Mouse (Mus musculus) megakaryocyte, embryonic 14.5 days (primary cell): ENCODE results near the gene Stub1. TPM values are rescaled to one million over a fixed set of nuclear protein-coding genes. Genes with fewer than 3 reads are reported as not detected.

Experiments used
- H3K27me3 ChIP-seq: replicated peaks from 2 replicates; pipeline ENCODE3; 2012; ENCODE audit warnings: inconsistent platforms
- H3K36me3 ChIP-seq: replicated peaks from 2 replicates; pipeline ENCODE3; 2012; ENCODE audit warnings: low read length, inconsistent platforms, mixed read lengths
- H3K4me1 ChIP-seq: 2 replicates; pipeline ENCODE4 v1.6.1; 2012; ENCODE audit warnings: inconsistent platforms
- H3K4me3 ChIP-seq: replicated peaks from 2 replicates; pipeline ENCODE3; 2012; ENCODE audit warnings: moderate library complexity, mild to moderate bottlenecking, inconsistent platforms
- H3K9me3 ChIP-seq: 2 replicates; pipeline ENCODE4 v1.6.1; 2012; ENCODE audit warnings: inconsistent platforms
- FLI1 ChIP-seq: IDR thresholded peaks from 2 replicates; pipeline ENCODE4 v1.6.1; 2012; ENCODE audit warnings: low read length, inconsistent platforms, mixed read lengths
- GATA1 ChIP-seq: IDR thresholded peaks from 3 replicates; pipeline ENCODE4 v1.6.1; 2012; ENCODE audit warnings: mixed read lengths, low read length, inconsistent platforms, borderline replicate concordance
- polyA plus RNA-seq: library from polyadenylated mRNA; stranded (reverse); fragments of >175 nt; gene quantifications from 2 replicates; pipeline ENCODE4 v1.2.3, GENCODE M21; 2012; ENCODE audit warnings: low replicate concordance; ENCODE audit not compliant: insufficient read depth

Stub1 gene
- polyA plus RNA-seq, 1 experiment: 115 TPM

- H3K4me1 ChIP-seq: peaks cover 32% of the 10 kb centered on the region
- H3K27me3 ChIP-seq: no peaks in the 10 kb centered on the region
- H3K4me3 ChIP-seq: no peak overlapping the region
- no peak for TF ChIP-seq FLI1
- no peak for TF ChIP-seq GATA1
- peaks cover 77% of the 10 kb centered on the region for H3K36me3 ChIP-seq
- no peaks in the 10 kb centered on the region for H3K9me3 ChIP-seq
Observed at GRCm38 (mm10) chr17:25781339-25781738, 51.9 kb downstream of the Stub1 start.

Other genes with a start within 250 kb of the Stub1 start
- gene Gng13, start 116.2 kb downstream of the Stub1 start, polyA plus RNA-seq: not detected in 2 replicates
- gene Chtf18, start 106.0 kb downstream of the Stub1 start, polyA plus RNA-seq: 4.6 and 30.7 TPM in 2 replicates
- 27.9 and 63.5 TPM in 2 replicates for gene Rpusd1, start 105.7 kb downstream of the Stub1 start, polyA plus RNA-seq
- 1.1 TPM in 1 of 2 replicates, not detected in the other for gene Mslnl, start 97.4 kb downstream of the Stub1 start, polyA plus RNA-seq
- not detected in 2 replicates for gene Msln, start 79.0 kb downstream of the Stub1 start, polyA plus RNA-seq
- 5.5 and 12.7 TPM in 2 replicates for gene Narfl, start 59.6 kb downstream of the Stub1 start, polyA plus RNA-seq
- 14.8 and 29.7 TPM in 2 replicates for gene Haghl, start 47.7 kb downstream of the Stub1 start, polyA plus RNA-seq
- gene Ccdc78, start 46.8 kb downstream of the Stub1 start, polyA plus RNA-seq: not detected in 2 replicates
- gene Fam173a, start 40.5 kb downstream of the Stub1 start, polyA plus RNA-seq: 17.4 and 23.4 TPM in 2 replicates
- not detected in 2 replicates for gene AC134908.4, start 37.7 kb downstream of the Stub1 start, polyA plus RNA-seq
- gene Metrn, start 36.3 kb downstream of the Stub1 start, polyA plus RNA-seq: 59.9 and 91.1 TPM in 2 replicates
- gene Fbxl16, start 24.3 kb downstream of the Stub1 start, polyA plus RNA-seq: 0.15 TPM in 1 of 2 replicates, not detected in the other
- gene Wdr24, start 9.8 kb downstream of the Stub1 start, polyA plus RNA-seq: 6.4 and 8.2 TPM in 2 replicates
- gene Jmjd8, start 4.5 kb downstream of the Stub1 start, polyA plus RNA-seq: 2.4 and 7.8 TPM in 2 replicates
- 2.9 and 3.8 TPM in 2 replicates for gene Rhbdl1, start 3.9 kb upstream of the Stub1 start, polyA plus RNA-seq
- 3.0 and 5.2 TPM in 2 replicates for gene Gm20683, start 8.4 kb upstream of the Stub1 start, polyA plus RNA-seq
- gene Rhot2, start 11.4 kb upstream of the Stub1 start, polyA plus RNA-seq: 59.4 and 75.2 TPM in 2 replicates
- 6.0 and 10.1 TPM in 2 replicates for gene Wdr90, start 28.1 kb upstream of the Stub1 start, polyA plus RNA-seq
- 77.6 and 205 TPM in 2 replicates for gene Mcrip2, start 35.4 kb upstream of the Stub1 start, polyA plus RNA-seq
- 22.6 and 23.9 TPM in 2 replicates for gene Mettl26, start 41.7 kb upstream of the Stub1 start, polyA plus RNA-seq
- gene Wfikkn1, start 47.5 kb upstream of the Stub1 start, polyA plus RNA-seq: 1.9 and 3.1 TPM in 2 replicates
- gene Rab40c, start 86.3 kb upstream of the Stub1 start, polyA plus RNA-seq: 8.8 and 24.8 TPM in 2 replicates
- 48.5 and 65.5 TPM in 2 replicates for gene Pigq, start 111.5 kb upstream of the Stub1 start, polyA plus RNA-seq
- not detected in 2 replicates for gene Nhlrc4, start 111.6 kb upstream of the Stub1 start, polyA plus RNA-seq
- not detected in 2 replicates for gene A930017K11Rik, start 119.2 kb upstream of the Stub1 start, polyA plus RNA-seq
- 12.2 and 39.3 TPM in 2 replicates for gene Capn15, start 152.4 kb upstream of the Stub1 start, polyA plus RNA-seq
- gene Rab11fip3, start 236.2 kb upstream of the Stub1 start, polyA plus RNA-seq: 2.7 and 4.0 TPM in 2 replicates